ENCODE assay signal across 15 mouse cellular contexts in genomic region chr3:85841454-85842176, GRCm38 (mm10). TPM values are rescaled to one million over a fixed set of nuclear protein-coding genes. Genes with fewer than 3 reads are reported as not detected.
DNase-seq lines count a peak whose midpoint lies in the region; ATAC-seq lines count a peak whose summit lies in the region.
"Had no signal": no experiment of that assay in that cellular context is flagged by ENCODE, and none has a peak within 500 bp of the region (broad histone marks: within the 10 kb centered on the region; RNA-seq: fewer than 3 reads in every experiment).

No protein-coding gene starts in this region.

- DNase-seq in heart, postnatal 10 days, result no peak
- no peak for DNase-seq in lung, postnatal 14 days
- DNase-seq in natural killer cell, adult 2 months (ENCODE audit: low spot score in 2 of 2), result no peak
- no peak for DNase-seq in T-cell, adult 2 months (ENCODE audit: low spot score)
- DNase-seq: cerebellum, postnatal 14 days; right cerebral cortex, postnatal 25 days had no signal

- no peak overlapping the region for H3K4me3 ChIP-seq in heart, embryonic 13.5 days
- no peak overlapping the region for H3K4me3 ChIP-seq in lung, embryonic 15.5 days
- no peak overlapping the region for H3K4me3 ChIP-seq in embryonic facial prominence, embryonic 13.5 days
- H3K4me3 ChIP-seq in limb, embryonic 15.5 days, result no peak overlapping the region
- H3K4me3 ChIP-seq: layer of hippocampus, adult 2 months; neural tube, embryonic 12.5 days; stomach, embryonic 15.5 days had no signal

- H3K27ac ChIP-seq in heart, embryonic 13.5 days (replicated peaks), result peak overlapping the region; percentile 85
- peak overlapping the region; percentile 66; the same call in 1 of the 2 replicates for H3K27ac ChIP-seq in lung, embryonic 15.5 days
- H3K27ac ChIP-seq in embryonic facial prominence, embryonic 13.5 days, result peak overlapping the region; percentile 84
- H3K27ac ChIP-seq in limb, embryonic 15.5 days, result peak overlapping the region; percentile 78
- H3K27ac ChIP-seq: layer of hippocampus, adult 2 months; neural tube, embryonic 12.5 days had no signal

- H3K4me2 ChIP-seq in heart, embryonic 13.5 days, result no peak overlapping the region
- no peak overlapping the region for H3K4me2 ChIP-seq in lung, embryonic 15.5 days
- H3K4me2 ChIP-seq in embryonic facial prominence, embryonic 13.5 days, result peak overlapping the region; percentile 26; the same call in 1 of the 2 replicates
- peak overlapping the region; percentile 17; the same call in 1 of the 2 replicates for H3K4me2 ChIP-seq in limb, embryonic 15.5 days
- H3K4me2 ChIP-seq: neural tube, embryonic 12.5 days; stomach, embryonic 15.5 days had no signal

- 49% methylated on average over 2 of the region's 2 CpGs for WGBS in heart, embryonic 13.5 days
- 15% methylated on average over 2 of the region's 2 CpGs for WGBS in lung, embryonic 15.5 days
- 24% methylated on average over 2 of the region's 2 CpGs for WGBS in embryonic facial prominence, embryonic 13.5 days
- 30% methylated on average over 2 of the region's 2 CpGs for WGBS in limb, embryonic 15.5 days

- H3K9ac ChIP-seq in heart, embryonic 13.5 days, result peak overlapping the region; percentile 65; the same call in 1 of the 2 replicates
- H3K9ac ChIP-seq in lung, embryonic 15.5 days, result no peak overlapping the region
- no peak overlapping the region for H3K9ac ChIP-seq in embryonic facial prominence, embryonic 13.5 days
- no peak overlapping the region for H3K9ac ChIP-seq in limb, embryonic 15.5 days
- H3K9ac ChIP-seq: neural tube, embryonic 12.5 days; stomach, embryonic 15.5 days had no signal

- intact Hi-C loops in heart, postnatal 10 days (cut with DNase I), result no loop called here

- no peaks in the 10 kb centered on the region for H3K36me3 ChIP-seq in heart, embryonic 13.5 days
- H3K36me3 ChIP-seq in lung, embryonic 15.5 days, result no peaks in the 10 kb centered on the region
- H3K36me3 ChIP-seq in embryonic facial prominence, embryonic 13.5 days, result no peaks in the 10 kb centered on the region
- no peaks in the 10 kb centered on the region for H3K36me3 ChIP-seq in limb, embryonic 15.5 days
- H3K36me3 ChIP-seq: neural tube, embryonic 12.5 days; stomach, embryonic 15.5 days had no signal

- H3K27me3 ChIP-seq in heart, embryonic 13.5 days (replicated peaks), result no peaks in the 10 kb centered on the region
- H3K27me3 ChIP-seq in lung, embryonic 15.5 days, result no peaks in the 10 kb centered on the region
- no peaks in the 10 kb centered on the region for H3K27me3 ChIP-seq in embryonic facial prominence, embryonic 13.5 days
- no peaks in the 10 kb centered on the region for H3K27me3 ChIP-seq in limb, embryonic 15.5 days
- H3K27me3 ChIP-seq: neural tube, embryonic 12.5 days; stomach, embryonic 15.5 days had no signal

- no peaks in the 10 kb centered on the region for H3K9me3 ChIP-seq in heart, embryonic 13.5 days
- no peaks in the 10 kb centered on the region for H3K9me3 ChIP-seq in lung, embryonic 15.5 days
- H3K9me3 ChIP-seq in embryonic facial prominence, embryonic 13.5 days, result no peaks in the 10 kb centered on the region
- no peaks in the 10 kb centered on the region for H3K9me3 ChIP-seq in limb, embryonic 15.5 days
- H3K9me3 ChIP-seq: neural tube, embryonic 12.5 days; stomach, embryonic 15.5 days had no signal

- H3K4me1 ChIP-seq in heart, embryonic 13.5 days, result peaks cover 28% of the 10 kb centered on the region
- peaks cover 9% of the 10 kb centered on the region for H3K4me1 ChIP-seq in lung, embryonic 15.5 days
- peaks cover 22% of the 10 kb centered on the region for H3K4me1 ChIP-seq in embryonic facial prominence, embryonic 13.5 days
- peaks cover 17% of the 10 kb centered on the region for H3K4me1 ChIP-seq in limb, embryonic 15.5 days

- no peak for ATAC-seq in heart, embryonic 13.5 days (ENCODE audit: extremely low read depth, insufficient number of reproducible peaks, low FRiP score, low TSS enrichment)
- no peak for ATAC-seq in lung, embryonic 15.5 days (ENCODE audit: borderline replicate concordance, extremely low read depth, low FRiP score, low TSS enrichment)
- 0 out of 2 replicates have a peak, but pooled peaks have one; percentile 59 for ATAC-seq in embryonic facial prominence, embryonic 13.5 days (ENCODE audit: insufficient number of reproducible peaks, insufficient read depth, low FRiP score, low TSS enrichment, low read depth)
- no peak for ATAC-seq in limb, embryonic 15.5 days (ENCODE audit: insufficient number of reproducible peaks, low FRiP score, low TSS enrichment, low read depth)

RNA-seq across cellular contexts. Expression of gene Fam160a1, which starts 24.5 kb away (rescaled TPM):
- 3.5 and 4.0 TPM in 2 replicates for polyA plus RNA-seq in heart, embryonic 13.5 days (2015; fragmentation: Nextera tagmentation; extraction: Ambion mirVana)
- 10 to 100 TPM; 35.8 to 48.7 TPM for total RNA-seq in heart, postnatal 10 days (2021)
- 2.9 and 3.1 TPM in 2 replicates for polyA plus RNA-seq in lung, embryonic 15.5 days (2015; fragmentation: Nextera tagmentation; extraction: Ambion mirVana)
- 4.0 and 4.8 TPM in 2 replicates for polyA plus RNA-seq in embryonic facial prominence, embryonic 13.5 days (2015; fragmentation: Nextera tagmentation; extraction: Ambion mirVana)
- 9.5 and 10.9 TPM in 2 replicates for polyA plus RNA-seq in limb, embryonic 15.5 days (2015; fragmentation: Nextera tagmentation; extraction: Ambion mirVana)
- total RNA-seq: hematopoietic stem cell, adult 5-6 weeks; megakaryocyte, adult 5-6 weeks had no signal

RNA-seq across cellular contexts. Expression of gene Glt28d2, which starts 45.7 kb away (rescaled TPM):
- 0.80 and 1.4 TPM in 2 replicates for polyA plus RNA-seq in heart, embryonic 13.5 days (2015; fragmentation: Nextera tagmentation; extraction: Ambion mirVana)
- 1 to 10 TPM; 4.9 to 6.8 TPM for total RNA-seq in heart, postnatal 10 days (2021)
- polyA plus RNA-seq in lung, embryonic 15.5 days (2015; fragmentation: Nextera tagmentation; extraction: Ambion mirVana), result 1.6 and 2.0 TPM in 2 replicates
- polyA plus RNA-seq in embryonic facial prominence, embryonic 13.5 days (2015; fragmentation: Nextera tagmentation; extraction: Ambion mirVana), result 1.7 and 2.1 TPM in 2 replicates
- polyA plus RNA-seq in limb, embryonic 15.5 days (2015; fragmentation: Nextera tagmentation; extraction: Ambion mirVana), result 4.2 and 4.4 TPM in 2 replicates
- total RNA-seq: megakaryocyte, adult 5-6 weeks had no signal

RNA-seq across cellular contexts. Expression of gene Gm37240, which starts 45.7 kb away (rescaled TPM):
- polyA plus RNA-seq in heart, embryonic 13.5 days (2015; fragmentation: Nextera tagmentation; extraction: Ambion mirVana), result 7.2 and 7.5 TPM in 2 replicates
- total RNA-seq in heart, postnatal 10 days (2021), result 10 to 100 TPM; 21.2 to 37.3 TPM
- polyA plus RNA-seq in lung, embryonic 15.5 days (2015; fragmentation: Nextera tagmentation; extraction: Ambion mirVana), result 7.0 and 8.8 TPM in 2 replicates
- polyA plus RNA-seq in embryonic facial prominence, embryonic 13.5 days (2015; fragmentation: Nextera tagmentation; extraction: Ambion mirVana), result 6.3 and 6.9 TPM in 2 replicates
- 14.9 and 15.2 TPM in 2 replicates for polyA plus RNA-seq in limb, embryonic 15.5 days (2015; fragmentation: Nextera tagmentation; extraction: Ambion mirVana)
- total RNA-seq: hematopoietic stem cell, adult 5-6 weeks had no signal

Comparison
In these comparisons a context has a peak if more than half of its experiments do, and no peak if none do; other contexts are left out.
1. H3K4me2 ChIP-seq: peak in embryonic facial prominence, embryonic 13.5 days (single experiment) and limb, embryonic 15.5 days (single experiment); none in heart, embryonic 13.5 days (single experiment) and lung, embryonic 15.5 days (single experiment).
2. Peak in every context shown above with its lines, with median percentiles within 50 percentile points of each other: H3K27ac ChIP-seq.